Mouse (Mus musculus): ENCODE data around the gene Tlk2.

DNA sequence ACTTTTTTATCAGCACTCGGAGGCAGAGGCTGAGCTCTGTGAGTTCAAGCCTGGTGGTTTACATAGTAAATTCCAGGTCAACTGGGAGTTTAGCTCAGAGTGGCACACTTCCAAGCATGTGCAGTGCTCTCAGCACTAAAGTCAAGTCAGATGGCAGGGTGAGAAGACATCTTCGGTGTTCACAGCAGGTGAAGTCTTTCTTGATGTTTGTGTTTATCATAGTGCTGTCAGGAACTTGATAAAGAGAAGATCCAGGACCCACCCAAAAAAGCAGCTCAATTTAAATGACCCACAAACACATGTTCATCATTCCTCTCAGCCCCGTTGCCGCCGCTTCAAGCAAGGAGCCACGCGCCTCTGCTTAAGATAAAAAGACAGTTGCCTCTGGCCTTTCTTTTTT is 42.9 kb upstream of the Tlk2 start:
- no peak for TF ChIP-seq POLR2A (IDR thresholded peaks at IDR 0.05; ENCODE audit: control insufficient read depth, low read depth, low read length)
- no peak for TF ChIP-seq CTCF (IDR thresholded peaks at IDR 0.05; ENCODE audit: control insufficient read depth, insufficient read depth, insufficient replicate concordance, low read depth, low read length)
